Mouse (Mus musculus): Measurements from ENCODE around the gene Sbds. TPM values are rescaled to one million over a fixed set of nuclear protein-coding genes. Genes with fewer than 3 reads are reported as not detected.
A peak's percentile ranks its signal among the peaks of the same experiment; 100 is the strongest.
"Not testable (repeated sequence)": the region's sequence is repeated elsewhere in the genome, so short reads cannot be mapped to it uniquely, and the experiment has no call there.

Gene Sbds
- polyA plus RNA-seq, 1 experiment from 2014 or later: 66.5 TPM

GRCm38 (mm10) chr5:130255799-130256525, 632 bp upstream of the Sbds start:
- not testable (repeated sequence) for H3K9me3 ChIP-seq; ATAC-seq (ENCODE audit: insufficient number of reproducible peaks, insufficient read depth, low FRiP score, low TSS enrichment, low read depth); H3K9ac ChIP-seq; H3K27me3 ChIP-seq
- Histone ChIP-seq H3K36me3 (peaks cover 24% of the 10 kb centered on the region), H3K4me2 (peak overlapping the region; percentile 79), H3K27ac (peak overlapping the region; percentile 64), H3K4me3 (peak overlapping the region; percentile 74), H3K4me1 (peaks cover 23% of the 10 kb centered on the region)
- 32% methylated on average over 20 of the region's 20 CpGs for WGBS

DNA sequence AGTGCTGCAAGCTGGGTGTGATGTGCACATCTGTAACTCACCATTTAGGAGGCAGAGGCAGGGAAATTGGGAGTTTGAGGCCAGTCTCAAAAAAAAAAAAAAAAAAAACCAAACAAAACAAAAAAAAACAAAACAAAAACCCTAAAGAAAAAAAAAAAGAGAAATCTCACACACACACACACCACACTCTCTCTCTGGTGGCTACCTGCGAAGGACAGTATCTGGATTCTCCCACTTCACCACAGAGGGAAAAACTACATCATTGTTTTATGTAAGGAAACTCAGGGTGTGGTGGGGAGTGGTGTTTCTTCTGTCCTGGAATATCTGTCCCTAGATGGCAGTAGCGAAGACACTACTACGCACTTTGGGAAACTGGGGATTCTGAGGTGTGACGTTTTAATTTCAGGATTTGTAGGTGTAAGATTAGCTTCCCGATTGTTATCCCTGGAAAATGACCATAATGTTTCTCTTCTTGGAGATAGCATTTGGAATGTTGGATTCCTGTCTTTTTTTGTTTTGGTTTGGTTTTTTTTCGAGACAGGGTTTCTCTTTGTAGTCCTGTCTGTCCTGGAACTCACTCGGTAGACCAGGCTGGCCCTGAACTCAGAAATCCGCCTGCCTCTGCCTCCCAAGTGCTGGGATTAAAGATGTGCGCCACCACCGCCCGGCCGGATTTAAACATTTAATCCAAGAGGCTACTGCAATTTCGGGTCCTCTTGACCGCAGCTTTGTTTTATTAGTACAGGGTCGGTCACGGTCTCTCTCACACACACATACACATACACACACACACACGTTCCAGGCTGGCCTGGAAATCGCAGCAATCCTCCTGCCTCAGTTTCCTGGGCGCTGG, 940 bp downstream of the Sbds start:
- H3K27me3 ChIP-seq: no peaks in the 10 kb centered on the region
- 15% methylated on average over 19 of the region's 19 CpGs for WGBS
- H3K4me3 ChIP-seq: peak overlapping the region; percentile 74
- peak overlapping the region; percentile 89 for H3K9ac ChIP-seq
- peaks cover 23% of the 10 kb centered on the region for H3K4me1 ChIP-seq
- peak overlapping the region; percentile 86 for H3K27ac ChIP-seq
- no peak for ATAC-seq (ENCODE audit: insufficient number of reproducible peaks, insufficient read depth, low FRiP score, low TSS enrichment, low read depth)
- H3K9me3 ChIP-seq: no peaks in the 10 kb centered on the region
- peaks cover 39% of the 10 kb centered on the region for H3K36me3 ChIP-seq
- peak overlapping the region; percentile 79 for H3K4me2 ChIP-seq

- Histone ChIP-seq H3K9ac (no peak overlapping the region), H3K36me3 (peaks cover 87% of the 10 kb centered on the region), H3K4me3 (no peak overlapping the region), H3K4me2 (no peak overlapping the region), H3K4me1 (no peaks in the 10 kb centered on the region), H3K9me3 (no peaks in the 10 kb centered on the region), H3K27me3 (no peaks in the 10 kb centered on the region), H3K27ac (no peak overlapping the region)
- 86% methylated on average over 5 of the region's 5 CpGs for WGBS
- no peak for ATAC-seq (ENCODE audit: insufficient number of reproducible peaks, insufficient read depth, low FRiP score, low TSS enrichment, low read depth)
Measured at GRCm38 (mm10) chr5:130247823-130248222, 7.5 kb downstream of the Sbds start.

GRCm38 (mm10) chr5:130241426-130241825, 13.9 kb downstream of the Sbds start:
- H3K9me3 ChIP-seq: no peaks in the 10 kb centered on the region
- no peak for ATAC-seq (ENCODE audit: insufficient number of reproducible peaks, insufficient read depth, low FRiP score, low TSS enrichment, low read depth)
- no peak overlapping the region for H3K9ac ChIP-seq
- H3K4me2 ChIP-seq: no peak overlapping the region
- H3K27me3 ChIP-seq: no peaks in the 10 kb centered on the region
- 90% methylated on average over 12 of the region's 12 CpGs for whole genome bisulfite sequencing
- H3K4me1 ChIP-seq: no peaks in the 10 kb centered on the region
- H3K4me3 ChIP-seq: no peak overlapping the region
- peaks cover 81% of the 10 kb centered on the region for H3K36me3 ChIP-seq
- no peak overlapping the region for H3K27ac ChIP-seq

DNA sequence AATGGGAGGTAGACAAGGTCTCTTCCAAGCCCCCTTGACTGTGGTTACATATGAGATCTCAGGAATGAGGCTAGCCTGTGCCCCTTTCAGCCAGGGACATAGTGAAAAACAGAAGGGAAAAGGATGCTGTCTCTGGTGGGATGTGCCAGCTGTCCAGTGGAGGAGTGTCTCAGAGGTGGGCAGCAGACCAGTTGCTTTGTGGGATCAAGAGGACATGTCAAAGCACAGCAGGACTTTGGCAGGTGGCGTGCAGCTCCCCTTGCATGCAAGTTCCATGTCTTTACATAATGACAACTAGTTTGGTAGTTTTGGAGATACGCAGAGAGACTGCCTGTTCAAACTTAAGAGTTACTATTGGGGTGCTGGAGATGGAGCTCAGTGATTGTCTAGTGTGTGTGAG, 15.5 kb downstream of the Sbds start:
- WGBS: 96% methylated on average over 2 of the region's 2 CpGs
- H3K27ac ChIP-seq: no peak overlapping the region

GRCm38 (mm10) chr5:130239236-130239635, 16.1 kb downstream of the Sbds start:
- Histone ChIP-seq H3K27ac (no peak overlapping the region), H3K9ac (no peak overlapping the region), H3K4me3 (no peak overlapping the region), H3K4me1 (no peaks in the 10 kb centered on the region), H3K36me3 (peaks cover 83% of the 10 kb centered on the region), H3K27me3 (no peaks in the 10 kb centered on the region), H3K9me3 (no peaks in the 10 kb centered on the region), H3K4me2 (no peak overlapping the region)
- WGBS: 92% methylated on average over 7 of the region's 7 CpGs
- no peak for ATAC-seq (ENCODE audit: insufficient number of reproducible peaks, insufficient read depth, low FRiP score, low TSS enrichment, low read depth)

More for the DNA sequence above, 15.5 kb downstream of the Sbds start:
- no peak overlapping the region for H3K4me2 ChIP-seq
- no peaks in the 10 kb centered on the region for H3K4me1 ChIP-seq
- H3K9me3 ChIP-seq: no peaks in the 10 kb centered on the region
- no peak overlapping the region for H3K9ac ChIP-seq
- no peak overlapping the region for H3K4me3 ChIP-seq
- ATAC-seq (ENCODE audit: insufficient number of reproducible peaks, insufficient read depth, low FRiP score, low TSS enrichment, low read depth): no peak
- peaks cover 83% of the 10 kb centered on the region for H3K36me3 ChIP-seq
- H3K27me3 ChIP-seq: no peaks in the 10 kb centered on the region

- Histone ChIP-seq H3K27ac (no peak overlapping the region), H3K9ac (no peak overlapping the region), H3K36me3 (peaks cover 93% of the 10 kb centered on the region)
Measured at GRCm38 (mm10) chr5:130236302-130236701, 19.0 kb downstream of the Sbds start.

GRCm38 (mm10) chr5:130228120-130228519, 27.2 kb downstream of the Sbds start:
- H3K27ac ChIP-seq: no peak overlapping the region
- H3K4me1 ChIP-seq: peaks cover 17% of the 10 kb centered on the region
- H3K27me3 ChIP-seq: no peaks in the 10 kb centered on the region
- WGBS: 74% methylated on average over 4 of the region's 4 CpGs
- no peak overlapping the region for H3K4me2 ChIP-seq
- ATAC-seq (ENCODE audit: insufficient number of reproducible peaks, insufficient read depth, low FRiP score, low TSS enrichment, low read depth): no peak
- H3K36me3 ChIP-seq: peaks cover 43% of the 10 kb centered on the region
- H3K9me3 ChIP-seq: no peaks in the 10 kb centered on the region
- H3K9ac ChIP-seq: no peak overlapping the region
- H3K4me3 ChIP-seq: no peak overlapping the region

More at GRCm38 (mm10) chr5:130236302-130236701, 19.0 kb downstream of the Sbds start:
- Histone ChIP-seq H3K4me2 (no peak overlapping the region), H3K9me3 (no peaks in the 10 kb centered on the region), H3K4me3 (no peak overlapping the region), H3K4me1 (no peaks in the 10 kb centered on the region), H3K27me3 (no peaks in the 10 kb centered on the region)
- no peak for ATAC-seq (ENCODE audit: insufficient number of reproducible peaks, insufficient read depth, low FRiP score, low TSS enrichment, low read depth)
- WGBS: 98% methylated on average over 8 of the region's 8 CpGs

DNA sequence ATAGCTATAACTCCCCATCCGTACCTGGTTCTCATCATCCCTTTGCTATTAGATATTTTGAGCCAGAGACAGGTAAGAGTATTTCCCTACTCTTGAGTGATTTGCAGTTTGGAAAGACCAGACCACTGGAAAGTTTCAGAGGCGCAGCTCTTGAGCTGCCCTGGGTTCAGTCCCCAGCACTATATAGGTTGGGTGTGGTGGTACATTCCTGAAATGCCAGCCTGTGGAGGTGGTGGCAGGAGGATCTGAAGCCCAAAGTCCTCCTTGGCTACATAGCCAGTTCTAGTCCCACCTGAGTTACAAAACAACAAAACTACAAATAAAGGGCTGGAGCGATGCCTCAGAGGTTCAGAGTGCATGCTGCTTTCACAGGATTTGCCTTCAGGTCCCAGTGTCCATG, 28.5 kb downstream of the Sbds start:
- peaks cover 30% of the 10 kb centered on the region for H3K36me3 ChIP-seq
- ATAC-seq (ENCODE audit: insufficient number of reproducible peaks, insufficient read depth, low FRiP score, low TSS enrichment, low read depth): no peak
- H3K4me3 ChIP-seq: no peak overlapping the region
- WGBS: 92% methylated on average over 3 of the region's 3 CpGs
- no peaks in the 10 kb centered on the region for H3K9me3 ChIP-seq
- H3K27ac ChIP-seq: no peak overlapping the region
- no peak overlapping the region for H3K4me2 ChIP-seq
- H3K27me3 ChIP-seq: no peaks in the 10 kb centered on the region
- 0 out of 2 replicates have a peak overlapping the region, but pooled peaks have one; percentile 11 for H3K9ac ChIP-seq
- peaks cover 20% of the 10 kb centered on the region for H3K4me1 ChIP-seq

GRCm38 (mm10) chr5:130222146-130223004, 33.0 kb downstream of the Sbds start:
- 0 out of 2 replicates have a peak, but pooled peaks cover 7% of the 10 kb centered on the region for H3K9me3 ChIP-seq
- no peaks in the 10 kb centered on the region for H3K27me3 ChIP-seq
- H3K9ac ChIP-seq: peak overlapping the region; percentile 97
- 0 out of 2 replicates have a peak, but pooled peaks cover 4% of the 10 kb centered on the region for H3K36me3 ChIP-seq
- ATAC-seq (ENCODE audit: insufficient number of reproducible peaks, insufficient read depth, low FRiP score, low TSS enrichment, low read depth): peak; percentile 75
- peak overlapping the region; percentile 87 for H3K27ac ChIP-seq
- WGBS: under 1% methylated on average over 88 of the region's 88 CpGs
- peak overlapping the region; percentile 74 for H3K4me2 ChIP-seq
- H3K4me1 ChIP-seq: peaks cover 30% of the 10 kb centered on the region
- peak overlapping the region; percentile 100 for H3K4me3 ChIP-seq

- Histone ChIP-seq H3K4me3 (peak overlapping the region; percentile 100), H3K4me1 (peaks cover 27% of the 10 kb centered on the region), H3K4me2 (peak overlapping the region; percentile 74), H3K27me3 (no peaks in the 10 kb centered on the region), H3K9me3 (0 out of 2 replicates have a peak, but pooled peaks cover 7% of the 10 kb centered on the region), H3K9ac (peak overlapping the region; percentile 97), H3K27ac (peak overlapping the region; percentile 87), H3K36me3 (0 out of 2 replicates have a peak, but pooled peaks cover 4% of the 10 kb centered on the region)
- ATAC-seq (ENCODE audit: insufficient number of reproducible peaks, insufficient read depth, low FRiP score, low TSS enrichment, low read depth): peak; percentile 48; the same call in 1 of the 2 replicates
- WGBS: 2% methylated on average over 10 of the region's 10 CpGs
Measured at GRCm38 (mm10) chr5:130221760-130222145, 33.6 kb downstream of the Sbds start.

Data from embryonic facial prominence, embryonic 13.5 days (tissue).